In genomic region chr16:49807419-49807841, GRCm38 (mm10) we compare ENCODE assay signal across 14 mouse cellular contexts. TPM values are rescaled to one million over a fixed set of nuclear protein-coding genes. Genes with fewer than 3 reads are reported as not detected.
DNase-seq lines count a peak whose midpoint lies in the region; ATAC-seq and TF ChIP-seq lines count a peak whose summit lies in the region.
"Had no signal": no experiment of that assay in that cellular context is flagged by ENCODE, and none has a peak within 500 bp of the region (broad histone marks: within the 10 kb centered on the region; RNA-seq: fewer than 3 reads in every experiment).

No protein-coding gene starts in this region.

- 33% methylated on average over 7 of the region's 7 CpGs for WGBS in liver, embryonic 14.5 days (ENCODE audit: insufficient replicate concordance)
- 81% methylated on average over 7 of the region's 7 CpGs for WGBS in forebrain, embryonic 15.5 days
- whole genome bisulfite sequencing in intestine, embryonic 16.5 days, result 68% methylated on average over 7 of the region's 7 CpGs

- peak; percentile 38; the same call in 1 of the 2 replicates for ATAC-seq in liver, embryonic 14.5 days (ENCODE audit: insufficient read depth)
- no peak for ATAC-seq in forebrain, embryonic 15.5 days (replicated peaks)
- no peak for ATAC-seq in intestine, embryonic 16.5 days

- no peak overlapping the region for H3K9ac ChIP-seq in liver, embryonic 14.5 days (replicated peaks)
- H3K9ac ChIP-seq in forebrain, embryonic 15.5 days (replicated peaks), result no peak overlapping the region
- no peak overlapping the region for H3K9ac ChIP-seq in intestine, embryonic 16.5 days (ENCODE audit: low read depth, low read length)
- H3K9ac ChIP-seq: embryonic facial prominence, embryonic 15.5 days; heart, embryonic 13.5 days had no signal

- peaks cover 39% of the 10 kb centered on the region in 2 experiments for H3K4me1 ChIP-seq in liver, embryonic 14.5 days (replicated peaks; ENCODE audit: control insufficient read depth in 2 of 2, insufficient read depth in 2 of 2, low read length in 1 of 2)
- peaks cover 11% of the 10 kb centered on the region for H3K4me1 ChIP-seq in forebrain, embryonic 15.5 days
- H3K4me1 ChIP-seq in intestine, embryonic 16.5 days (ENCODE audit: control insufficient read depth, insufficient read depth, low read length), result peaks cover 3% of the 10 kb centered on the region; the same call in 1 of the 2 replicates

- no peak for TF ChIP-seq CTCF in liver, embryonic 14.5 days (IDR thresholded peaks at IDR 0.05; ENCODE audit: low read depth)

- no peaks in the 10 kb centered on the region for H3K9me3 ChIP-seq in liver, embryonic 14.5 days (ENCODE audit: control insufficient read depth, low read length)
- H3K9me3 ChIP-seq in forebrain, embryonic 15.5 days, result no peaks in the 10 kb centered on the region
- no peaks in the 10 kb centered on the region for H3K9me3 ChIP-seq in intestine, embryonic 16.5 days (ENCODE audit: control insufficient read depth, low read length)
- H3K9me3 ChIP-seq: embryonic facial prominence, embryonic 15.5 days; heart, embryonic 13.5 days; limb, embryonic 10.5 days had no signal

- H3K27me3 ChIP-seq in liver, embryonic 14.5 days (ENCODE audit: control insufficient read depth, insufficient read depth, low read length), result no peaks in the 10 kb centered on the region
- H3K27me3 ChIP-seq in forebrain, embryonic 15.5 days, result no peaks in the 10 kb centered on the region
- H3K27me3 ChIP-seq in intestine, embryonic 16.5 days (replicated peaks; ENCODE audit: control insufficient read depth, insufficient read depth, low read length), result no peaks in the 10 kb centered on the region
- H3K27me3 ChIP-seq: embryonic facial prominence, embryonic 15.5 days had no signal

- no peak overlapping the region for H3K4me3 ChIP-seq in liver, embryonic 14.5 days (ENCODE audit: insufficient read depth in 1 of 2, low read depth in 2 of 2, low read length in 2 of 2)
- no peak overlapping the region for H3K4me3 ChIP-seq in forebrain, embryonic 15.5 days
- H3K4me3 ChIP-seq in intestine, embryonic 16.5 days (ENCODE audit: low read length), result no peak overlapping the region
- H3K4me3 ChIP-seq: embryonic facial prominence, embryonic 15.5 days; gastrocnemius, adult 2 months; heart, embryonic 13.5 days; limb, embryonic 10.5 days had no signal

- H3K27ac ChIP-seq in liver, embryonic 14.5 days, result no peak overlapping the region
- no peak overlapping the region for H3K27ac ChIP-seq in forebrain, embryonic 15.5 days (replicated peaks)
- no peak overlapping the region for H3K27ac ChIP-seq in intestine, embryonic 16.5 days (ENCODE audit: low read length)
- H3K27ac ChIP-seq: embryonic facial prominence, embryonic 15.5 days; gastrocnemius, adult 2 months; heart, embryonic 13.5 days; limb, embryonic 10.5 days had no signal

- DNase-seq in adrenal gland, adult 2 months, result peak; percentile 59
- DNase-seq in adrenal gland, postnatal 4 days (ENCODE audit: low spot score in 2 of 2), result no peak
- DNase-seq in 416B (ENCODE audit: low read depth), result peak; percentile 93
- peak; percentile 19 for DNase-seq in adrenal gland, postnatal 10 days
- DNase-seq in liver, embryonic 14.5 days (ENCODE audit: low read depth in 3 of 3, low spot score in 3 of 3), result no peak
- DNase-seq in ovary, postnatal 14 days (ENCODE audit: low spot score), result no peak
- DNase-seq: gastrocnemius, adult 2 months; kidney, adult 11 months; lung, postnatal 4 days had no signal

- 0 out of 2 replicates have a peak, but pooled peaks have one; percentile 9 for TF ChIP-seq EP300 in liver, embryonic 14.5 days (IDR thresholded peaks at IDR 0.05; ENCODE audit: low read depth)

- H3K4me2 ChIP-seq in liver, embryonic 14.5 days (ENCODE audit: low read depth), result no peak overlapping the region
- no peak overlapping the region for H3K4me2 ChIP-seq in forebrain, embryonic 15.5 days (replicated peaks)
- no peak overlapping the region for H3K4me2 ChIP-seq in intestine, embryonic 16.5 days (ENCODE audit: low read depth, low read length)
- H3K4me2 ChIP-seq: embryonic facial prominence, embryonic 15.5 days; heart, embryonic 13.5 days had no signal

- H3K36me3 ChIP-seq in liver, embryonic 14.5 days (replicated peaks; ENCODE audit: control insufficient read depth, insufficient read depth, low read depth), result no peaks in the 10 kb centered on the region
- no peaks in the 10 kb centered on the region for H3K36me3 ChIP-seq in forebrain, embryonic 15.5 days
- H3K36me3 ChIP-seq in intestine, embryonic 16.5 days (ENCODE audit: control insufficient read depth, insufficient read depth, low read length), result no peaks in the 10 kb centered on the region
- H3K36me3 ChIP-seq: embryonic facial prominence, embryonic 15.5 days; heart, embryonic 13.5 days; limb, embryonic 10.5 days had no signal

RNA-seq across cellular contexts. Expression of gene Cd47, which starts 7.1 kb away (rescaled TPM):
- 100 to 1,000 TPM; 106 to 189 TPM for total RNA-seq in adrenal gland, adult 2 months (2021)
- 75.0 and 105 TPM in 2 replicates for polyA plus RNA-seq in adrenal gland, adult 2 months (2012; rRNA removed)
- 100 to 1,000 TPM; 167 to 169 TPM for total RNA-seq in adrenal gland, postnatal 4 days (2021)
- total RNA-seq in adrenal gland, postnatal 10 days (2021), result 100 to 1,000 TPM; 123 to 129 TPM
- 54.3 and 82.5 TPM in 2 replicates for polyA plus RNA-seq in liver, embryonic 14.5 days (2012; rRNA removed)
- polyA plus RNA-seq in liver, embryonic 14.5 days (2014; fragmentation: Nextera tagmentation; extraction: Ambion mirVana), result 331 and 345 TPM in 2 replicates
- 123 and 128 TPM in 2 replicates for polyA plus RNA-seq in forebrain, embryonic 15.5 days (2015; fragmentation: Nextera tagmentation; extraction: Ambion mirVana)
- 76.5 and 80.3 TPM in 2 replicates for polyA plus RNA-seq in intestine, embryonic 16.5 days (2015; fragmentation: Nextera tagmentation; extraction: Ambion mirVana)

Comparison
In these comparisons a context has a peak if more than half of its experiments do, and no peak if none do; other contexts are left out.
1. DNase-seq: peak in adrenal gland, adult 2 months (single experiment), 416B (single experiment) and adrenal gland, postnatal 10 days (single experiment); none in adrenal gland, postnatal 4 days (0 of 2), liver, embryonic 14.5 days (0 of 3) and ovary, postnatal 14 days (single experiment).